10 mouse cellular contexts compared by ENCODE assay signal in the genomic region with DNA sequence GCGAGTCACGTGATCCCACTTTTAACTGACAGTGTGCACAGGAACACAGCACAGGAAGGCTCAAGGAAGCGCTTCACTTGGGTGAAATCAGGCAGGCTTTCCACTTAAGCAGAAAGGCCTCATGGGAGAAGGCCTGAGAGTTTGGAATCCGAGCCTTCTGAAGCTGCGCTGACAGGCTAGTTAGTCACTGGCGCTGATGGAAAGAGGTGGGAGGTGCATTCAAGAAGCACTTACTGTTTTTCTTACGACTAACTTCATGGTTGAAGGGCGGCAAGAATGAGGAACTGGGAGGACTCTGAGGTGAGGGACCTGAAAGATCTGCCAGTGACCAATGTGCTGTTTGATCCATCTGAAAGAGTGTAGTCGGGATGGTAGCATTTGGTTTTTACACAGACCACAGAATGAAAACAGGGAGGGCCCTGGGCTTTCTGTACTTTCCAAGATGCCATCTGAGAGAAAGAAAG.
DNase-seq lines count a peak whose midpoint lies in the region; ATAC-seq and TF ChIP-seq lines count a peak whose summit lies in the region.
"Had no signal": no experiment of that assay in that cellular context is flagged by ENCODE, and none has a peak within 500 bp of the region (broad histone marks: within the 10 kb centered on the region; RNA-seq: fewer than 3 reads in every experiment).

No protein-coding gene starts in this region.

- no peak overlapping the region for H3K4me3 ChIP-seq in heart, embryonic 11.5 days (ENCODE audit: low read depth, low read length)
- H3K4me3 ChIP-seq in myocyte, result no peak overlapping the region
- H3K4me3 ChIP-seq in hindbrain, embryonic 13.5 days, result no peak overlapping the region
- H3K4me3 ChIP-seq: megakaryocyte, embryonic 14.5 days had no signal

- H3K79me2 ChIP-seq in myocyte (ENCODE audit: control insufficient read depth, insufficient read depth), result no peaks in the 10 kb centered on the region

- H3K27ac ChIP-seq in heart, embryonic 11.5 days (ENCODE audit: low read depth, low read length), result peak overlapping the region; percentile 46; the same call in 1 of the 2 replicates
- no peak overlapping the region for H3K27ac ChIP-seq in hindbrain, embryonic 13.5 days

- DNase-seq in heart, postnatal 14 days, result no peak
- peak; percentile 39 for DNase-seq in brain, adult 2 months (ENCODE audit: low read depth, low spot score)
- DNase-seq in kidney, postnatal 14 days, result peak; percentile 20
- no peak for DNase-seq in cerebellum, postnatal 36 days
- DNase-seq: layer of hippocampus, adult 9-11 months had no signal

- H3K4me1 ChIP-seq in heart, embryonic 11.5 days (ENCODE audit: control insufficient read depth, insufficient read depth, low read length), result peaks cover 13% of the 10 kb centered on the region
- peaks cover 3% of the 10 kb centered on the region for H3K4me1 ChIP-seq in hindbrain, embryonic 13.5 days (replicated peaks)

- H3ac ChIP-seq in myocyte (ENCODE audit: control insufficient read depth, insufficient read length), result no peak overlapping the region

- H3K36me3 ChIP-seq in heart, embryonic 11.5 days (ENCODE audit: control insufficient read depth, insufficient read depth, low read length), result peaks cover 8% of the 10 kb centered on the region; the same call in 1 of the 2 replicates
- peaks cover 34% of the 10 kb centered on the region for H3K36me3 ChIP-seq in myocyte (ENCODE audit: control insufficient read depth, insufficient read depth)
- peaks cover 12% of the 10 kb centered on the region; the same call in 1 of the 2 replicates for H3K36me3 ChIP-seq in hindbrain, embryonic 13.5 days

- ATAC-seq in heart, embryonic 11.5 days (replicated peaks; ENCODE audit: insufficient number of reproducible peaks, low FRiP score, low TSS enrichment), result no peak
- ATAC-seq in inflammation-experienced regulatory T-cells, adult 6 months, result no peak
- ATAC-seq in hindbrain, embryonic 13.5 days (ENCODE audit: low FRiP score), result no peak

- WGBS in heart, embryonic 11.5 days (ENCODE audit: insufficient replicate concordance), result 46% methylated on average over 9 of the region's 9 CpGs
- WGBS in hindbrain, embryonic 13.5 days, result 83% methylated on average over 9 of the region's 9 CpGs

- no peaks in the 10 kb centered on the region for H3K27me3 ChIP-seq in heart, embryonic 11.5 days (ENCODE audit: control insufficient read depth, insufficient read depth, low read length)
- no peaks in the 10 kb centered on the region for H3K27me3 ChIP-seq in myocyte (ENCODE audit: control insufficient read depth, insufficient read depth, insufficient read length)
- no peaks in the 10 kb centered on the region for H3K27me3 ChIP-seq in hindbrain, embryonic 13.5 days
- H3K27me3 ChIP-seq: megakaryocyte, embryonic 14.5 days had no signal

- no peak overlapping the region for H3K9ac ChIP-seq in heart, embryonic 11.5 days (ENCODE audit: low read depth, low read length)
- no peak overlapping the region for H3K9ac ChIP-seq in hindbrain, embryonic 13.5 days

- no peak overlapping the region for H3K4me2 ChIP-seq in heart, embryonic 11.5 days
- peak overlapping the region; percentile 54 for H3K4me2 ChIP-seq in myocyte (ENCODE audit: low read depth)
- H3K4me2 ChIP-seq in hindbrain, embryonic 13.5 days, result no peak overlapping the region

- H3K9me3 ChIP-seq in heart, embryonic 11.5 days (replicated peaks; ENCODE audit: control insufficient read depth, low read length), result no peaks in the 10 kb centered on the region
- no peaks in the 10 kb centered on the region for H3K9me3 ChIP-seq in hindbrain, embryonic 13.5 days
- H3K9me3 ChIP-seq: megakaryocyte, embryonic 14.5 days had no signal

- intact Hi-C loops in heart, postnatal 14 days (cut with DNase I), result loop anchor here (5.0 kb wide), 1 partner anchor 99 kb away; no protein-coding TSS in a partner anchor

- TF ChIP-seq POLR2A in myocyte (IDR thresholded peaks at IDR 0.05; ENCODE audit: insufficient read length, low read depth), result no peak

TF ChIP-seq in myocyte, 11 proteins besides CTCF, POLR2A, EP300 and RAD21:
- peak in 1 of 3 experiments; percentile 26 for TF ChIP-seq MYOG (IDR thresholded peaks at IDR 0.05; ENCODE audit: control insufficient read depth in 1 of 3, insufficient read depth in 1 of 3, insufficient read length in 2 of 3, low read depth in 2 of 3)
- no peak for TF ChIP-seq TCF3 (IDR thresholded peaks at IDR 0.05; ENCODE audit: insufficient read length, low read depth)
- TF ChIP-seq REST (IDR thresholded peaks at IDR 0.05; ENCODE audit: insufficient read depth, insufficient read length), result no peak
- no peak for TF ChIP-seq POLR2AphosphoS2 (IDR thresholded peaks at IDR 0.05; ENCODE audit: insufficient read length, low read depth)
- no peak for TF ChIP-seq CEBPB (IDR thresholded peaks at IDR 0.05; ENCODE audit: insufficient read depth, poor library complexity, severe bottlenecking)
- TF ChIP-seq SRF (IDR thresholded peaks at IDR 0.05; ENCODE audit: control insufficient read depth, insufficient read length, low read depth), result no peak
- TF ChIP-seq USF1 (IDR thresholded peaks at IDR 0.05; ENCODE audit: low read depth), result peak; percentile 67
- TF ChIP-seq MAX (IDR thresholded peaks at IDR 0.05; ENCODE audit: low read depth), result no peak
- TF ChIP-seq E2F4 (IDR thresholded peaks at IDR 0.05; ENCODE audit: insufficient read depth), result no peak
- peak in 1 of 3 experiments; percentile 19 for TF ChIP-seq MYOD1 (IDR thresholded peaks at IDR 0.05; ENCODE audit: control insufficient read depth in 1 of 3, insufficient read length in 2 of 3, low read depth in 2 of 3)
- TF ChIP-seq TCF12 (IDR thresholded peaks at IDR 0.05; ENCODE audit: insufficient read depth, poor library complexity, severe bottlenecking), result no peak

Comparison
In these comparisons a context has a peak if more than half of its experiments do, and no peak if none do; other contexts are left out.
1. DNase-seq: peak in brain, adult 2 months (single experiment) and kidney, postnatal 14 days (single experiment); none in heart, postnatal 14 days (0 of 2) and cerebellum, postnatal 36 days (0 of 2).